Mouse (Mus musculus): Measurements from ENCODE around the gene Sema4d.

DNA sequence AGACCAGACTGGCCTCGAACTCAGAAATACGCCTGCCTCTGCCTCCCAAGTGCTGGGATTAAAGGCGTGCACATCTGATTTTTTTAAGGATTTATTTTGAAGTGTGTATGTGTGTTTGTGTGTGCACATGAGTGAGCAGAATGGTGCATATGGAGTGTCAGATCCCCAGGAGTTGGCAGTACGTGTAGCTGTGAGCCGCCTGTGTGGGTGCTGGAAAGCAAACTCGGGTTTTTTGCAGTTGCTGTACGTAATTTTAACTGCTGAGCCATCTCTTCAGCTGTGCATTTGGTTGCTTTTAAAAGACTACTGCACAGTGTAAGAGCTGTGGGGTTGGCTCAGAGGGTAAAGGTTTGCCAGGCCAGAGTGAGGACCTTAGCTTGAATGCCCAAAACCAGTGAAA, 134.0 kb downstream of the Sema4d start:
- TF ChIP-seq POLR2A (IDR thresholded peaks at IDR 0.05; ENCODE audit: low read depth, low read length) (no peak), POLR2AphosphoS2 (IDR thresholded peaks at IDR 0.05; ENCODE audit: low read depth, low read length) (no peak), CTCF (conservative IDR thresholded peaks at IDR 0.05 in 1 of 2, IDR thresholded peaks at IDR 0.05 in 1 of 2; ENCODE audit: low read depth in 2 of 2, low read length in 2 of 2) (no peak), ELF1 (IDR thresholded peaks at IDR 0.05; ENCODE audit: low read depth, low read length) (no peak), GABPA (IDR thresholded peaks at IDR 0.05; ENCODE audit: insufficient replicate concordance, low read depth, low read length) (no peak), NELFE (IDR thresholded peaks at IDR 0.05; ENCODE audit: low read depth, low read length) (no peak), ZC3H11A (IDR thresholded peaks at IDR 0.05; ENCODE audit: low read depth, low read length) (no peak), MEF2A (IDR thresholded peaks at IDR 0.05; ENCODE audit: borderline replicate concordance, low read depth, low read length) (no peak), MXI1 (IDR thresholded peaks at IDR 0.05; ENCODE audit: low read depth, low read length) (no peak), BHLHE40 (IDR thresholded peaks at IDR 0.05; ENCODE audit: low read depth, low read length) (no peak), TBP (conservative IDR thresholded peaks at IDR 0.05; ENCODE audit: low read depth, low read length) (no peak)

All from CH12.LX (cell line).